Mouse (Mus musculus): Measurements from ENCODE around the gene L3mbtl4.

Gene L3mbtl4

DNA sequence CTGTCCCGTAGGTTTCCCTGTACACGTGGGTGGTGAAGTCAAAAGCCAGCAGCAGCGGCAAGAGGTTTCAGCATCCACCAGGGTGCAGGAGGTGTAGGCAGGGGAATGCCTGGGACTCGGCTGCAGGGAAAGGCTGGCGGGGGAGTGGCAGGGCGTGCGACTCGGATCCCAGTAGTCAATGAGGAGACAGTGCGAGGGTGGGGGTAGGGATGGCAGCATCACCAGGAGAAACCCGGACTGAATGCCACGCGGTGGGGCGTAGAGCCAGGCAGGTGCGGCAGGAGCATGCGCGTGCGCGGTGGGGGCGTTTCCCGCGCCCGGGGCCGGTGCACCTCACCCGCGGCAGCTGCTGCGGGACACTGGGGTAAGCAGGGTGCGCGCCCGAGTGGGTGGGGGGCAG lies at the start of gene L3mbtl4:
TSS of gene L3mbtl4 (plus strand) at position 271 of the 400 bp plus-strand sequence.
- in situ Hi-C loops (cut with MboI), result no loop called here

DNA sequence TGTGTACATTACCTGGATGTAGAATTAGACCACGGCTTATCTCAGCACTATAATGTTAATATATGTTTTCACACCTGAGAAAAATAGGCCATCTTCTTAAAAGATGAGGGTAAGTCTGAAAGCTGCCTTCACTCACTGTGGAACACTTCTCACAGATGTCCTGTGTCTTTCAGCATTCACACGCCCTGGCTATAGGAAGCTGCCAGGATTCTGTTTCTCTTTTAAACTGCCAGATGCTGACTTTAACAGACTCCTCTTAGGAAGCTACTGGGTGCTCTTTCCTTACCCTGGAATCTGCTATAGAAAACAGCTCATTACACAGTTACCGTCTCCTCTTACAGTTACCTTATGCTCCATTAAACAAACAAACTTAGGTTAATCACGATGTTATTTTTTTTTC lies 43.1 kb upstream of the L3mbtl4 start:
- in situ Hi-C loops (cut with MboI), result no loop called here

DNA sequence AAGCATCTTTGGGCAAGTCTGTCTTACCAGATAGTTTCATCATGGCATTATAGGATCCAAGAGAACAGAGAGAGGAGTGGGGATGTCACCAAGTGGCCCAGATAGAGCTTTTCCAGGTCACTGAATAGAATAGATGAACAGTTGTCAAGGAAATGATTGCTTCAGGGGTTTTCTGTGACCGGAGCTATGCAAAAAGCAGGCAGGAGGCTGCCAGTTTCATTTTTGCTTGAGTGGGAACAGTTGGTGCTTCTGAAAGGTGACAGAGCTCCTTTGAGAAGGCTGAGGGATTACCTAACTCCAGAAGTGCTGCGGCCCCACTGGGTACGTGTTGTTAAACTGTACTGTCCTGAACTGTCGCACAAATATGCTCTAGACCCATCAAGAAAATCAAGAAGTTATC lies 38.2 kb upstream of the L3mbtl4 start:
- in situ Hi-C loops (cut with MboI), result no loop called here

GRCm38 (mm10) chr17:68236992-68237391 lies 36.6 kb upstream of the L3mbtl4 start:
- in situ Hi-C loops (cut with MboI), result no loop called here

GRCm38 (mm10) chr17:68240171-68240570 lies 33.4 kb upstream of the L3mbtl4 start:
- in situ Hi-C loops (cut with MboI), result no loop called here

DNA sequence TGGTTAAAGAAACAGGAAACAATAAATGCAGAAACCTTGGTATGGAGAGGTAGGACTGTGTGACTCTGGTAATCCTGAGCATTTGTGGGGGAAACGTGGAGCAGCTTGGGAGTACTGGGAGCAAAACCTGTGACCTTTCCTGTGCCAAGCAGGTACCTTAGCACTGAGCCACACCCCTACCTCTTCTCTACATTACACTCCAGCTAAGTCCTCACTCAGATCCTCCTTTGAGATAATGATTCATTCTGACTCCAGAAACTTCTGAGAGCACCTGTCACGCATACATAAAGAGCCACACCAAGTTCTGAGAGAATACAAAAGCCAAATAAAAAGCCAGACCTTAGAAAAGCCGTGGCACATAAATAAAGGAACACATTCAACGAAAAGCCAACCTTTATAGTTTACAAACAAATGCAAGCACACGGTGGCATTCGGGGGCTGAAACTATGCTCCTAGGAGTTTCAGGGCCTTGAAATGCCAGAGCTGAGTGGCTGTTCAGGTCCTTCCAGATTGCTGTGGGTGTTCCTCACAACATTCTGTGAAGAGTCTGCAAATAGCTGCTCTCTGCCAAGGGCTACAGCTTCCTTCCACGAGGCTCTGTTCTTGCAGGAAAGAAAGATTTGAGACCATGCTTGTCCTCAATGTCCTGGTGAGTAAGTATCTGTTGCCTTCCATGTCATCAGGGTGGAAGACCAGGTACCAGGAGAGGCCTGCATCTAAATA lies 8.6 kb upstream of the L3mbtl4 start:
- in situ Hi-C loops (cut with MboI), result no loop called here

GRCm38 (mm10) chr17:68273954-68274353 lies 357 bp downstream of the L3mbtl4 start:
- in situ Hi-C loops (cut with MboI), result no loop called here

DNA sequence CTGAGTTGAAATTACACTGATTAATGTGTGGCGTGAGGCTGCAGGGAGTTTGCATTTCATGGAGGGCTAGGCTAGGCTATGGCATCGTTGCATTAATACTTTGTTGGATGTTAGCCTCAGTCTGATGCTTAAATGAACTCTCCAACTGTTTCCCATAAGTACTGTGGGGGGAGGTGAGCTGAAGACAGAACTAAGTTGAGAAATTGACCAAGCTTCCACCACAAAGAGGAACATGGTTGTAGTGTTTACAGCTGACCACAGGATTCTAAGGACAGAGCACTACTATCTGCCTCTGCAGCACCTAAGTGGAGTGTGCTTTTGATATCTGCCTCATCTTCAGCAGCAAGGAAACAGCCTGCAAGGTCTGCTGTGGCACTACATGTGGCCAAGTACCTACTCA lies 1.5 kb downstream of the L3mbtl4 start:
- in situ Hi-C loops (cut with MboI), result no loop called here

- in situ Hi-C loops (cut with MboI), result no loop called here
Measured at GRCm38 (mm10) chr17:68280915-68281314, 7.3 kb downstream of the L3mbtl4 start.

GRCm38 (mm10) chr17:68285119-68285782 lies 11.7 kb downstream of the L3mbtl4 start:
- in situ Hi-C loops (cut with MboI), result no loop called here

DNA sequence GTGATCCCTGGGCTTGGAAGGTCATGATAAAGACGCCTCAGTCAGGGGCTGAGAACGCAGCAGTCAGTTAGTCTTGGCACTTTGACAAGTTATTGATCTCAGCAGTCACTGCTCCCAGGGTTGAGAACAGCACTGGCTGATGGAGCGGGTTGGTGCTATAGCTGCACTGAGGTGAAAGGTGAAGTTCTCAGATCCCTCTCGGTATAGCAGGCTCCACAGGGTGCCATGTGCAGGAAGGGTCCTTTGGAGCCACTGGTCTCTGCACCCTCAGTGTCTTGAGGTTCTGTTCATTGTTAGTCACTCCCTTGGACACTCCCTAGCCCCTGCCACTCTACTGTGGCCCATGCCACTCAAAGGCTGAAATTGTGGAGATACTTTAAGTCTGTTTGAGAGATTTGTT lies 14.5 kb downstream of the L3mbtl4 start:
- in situ Hi-C loops (cut with MboI), result no loop called here

GRCm38 (mm10) chr17:68288699-68289098 lies 15.1 kb downstream of the L3mbtl4 start:
- in situ Hi-C loops (cut with MboI), result no loop called here

- in situ Hi-C loops (cut with MboI), result no loop called here
Measured at GRCm38 (mm10) chr17:68291713-68292364, 18.2 kb downstream of the L3mbtl4 start.

- in situ Hi-C loops (cut with MboI), result no loop called here
Measured at GRCm38 (mm10) chr17:68308381-68308780, 34.8 kb downstream of the L3mbtl4 start.

GRCm38 (mm10) chr17:68312286-68312927 lies 38.8 kb downstream of the L3mbtl4 start:
- in situ Hi-C loops (cut with MboI), result no loop called here

GRCm38 (mm10) chr17:68320940-68321339 lies 47.3 kb downstream of the L3mbtl4 start:
- in situ Hi-C loops (cut with MboI), result no loop called here

DNA sequence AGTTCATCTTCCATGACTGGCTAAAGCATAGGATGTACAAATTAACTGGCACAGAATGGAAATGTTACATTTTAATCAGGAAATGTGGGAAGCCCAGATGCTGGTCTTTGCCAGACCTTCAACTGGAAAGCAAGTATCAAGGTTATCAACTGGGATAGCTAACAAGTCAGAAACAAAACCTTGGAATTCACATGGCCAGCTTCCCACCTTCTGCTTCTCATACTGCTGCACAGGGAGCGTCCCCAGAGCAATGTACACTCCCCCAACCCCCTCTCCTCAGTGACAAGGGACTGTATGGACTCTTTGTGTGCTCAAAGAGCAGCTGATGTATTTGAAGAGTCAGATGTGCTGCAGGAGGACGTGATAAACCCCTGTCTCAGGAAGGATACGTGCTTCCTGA lies 49.0 kb downstream of the L3mbtl4 start:
- in situ Hi-C loops (cut with MboI), result no loop called here

DNA sequence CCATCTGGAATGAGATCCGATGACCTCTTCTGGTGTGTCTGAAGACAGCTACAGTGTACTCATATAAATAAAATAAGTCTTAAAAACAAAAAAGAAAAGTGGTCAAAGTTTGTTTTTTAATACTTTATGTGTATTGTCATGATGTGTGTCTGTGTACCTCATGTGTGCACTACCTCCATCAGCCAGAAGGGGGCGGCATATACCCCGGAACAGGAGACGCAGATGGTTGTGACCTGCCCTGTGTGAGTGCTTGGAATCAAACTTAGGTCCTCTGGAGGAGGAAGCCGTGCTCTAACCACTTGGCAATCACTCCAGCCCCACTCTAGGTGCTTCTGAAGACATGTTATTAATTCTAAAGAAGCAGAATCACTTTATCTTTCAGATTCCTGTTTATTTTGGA lies 58.6 kb downstream of the L3mbtl4 start:
- in situ Hi-C loops (cut with MboI), result no loop called here

DNA sequence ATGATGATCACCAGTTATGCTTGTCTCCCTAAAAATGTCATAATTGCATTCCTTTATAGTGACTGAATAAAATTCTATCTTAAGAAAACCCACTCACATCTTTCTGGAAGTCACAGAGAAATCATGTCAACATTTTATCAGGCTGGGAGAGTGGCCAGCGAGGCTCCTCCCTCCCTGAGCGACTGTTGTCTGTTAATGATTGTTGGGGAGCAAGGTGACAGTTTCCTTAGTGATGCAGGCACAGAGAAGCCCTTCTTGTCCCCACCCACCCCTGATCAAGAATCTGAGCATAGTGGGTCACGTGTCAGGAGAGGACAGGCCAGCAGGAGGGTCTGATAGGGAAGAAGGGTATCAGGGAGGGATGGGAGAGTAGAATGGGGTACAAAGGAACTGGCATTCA lies 59.8 kb downstream of the L3mbtl4 start:
- in situ Hi-C loops (cut with MboI), result no loop called here

GRCm38 (mm10) chr17:68338917-68339553 lies 65.4 kb downstream of the L3mbtl4 start:
- in situ Hi-C loops (cut with MboI), result no loop called here

GRCm38 (mm10) chr17:68357687-68358086 lies 84.1 kb downstream of the L3mbtl4 start:
- in situ Hi-C loops (cut with MboI), result no loop called here

- in situ Hi-C loops (cut with MboI), result no loop called here
Measured at GRCm38 (mm10) chr17:68371101-68371500, 97.5 kb downstream of the L3mbtl4 start.
